Mouse (Mus musculus) right cerebral cortex, postnatal 10 days (tissue): ENCODE measurements around the gene Prkar1a.
A peak's percentile ranks its signal among the peaks of the same experiment; 100 is the strongest.
"Not testable (repeated sequence)": the region's sequence is repeated elsewhere in the genome, so short reads cannot be mapped to it uniquely, and the experiment has no call there.

Experiments used
- DNase-seq, 2 experiments: peaks; one replicate each; pipeline ENCODE4 v3.0.0; 2021; ENCODE audit warnings: low spot score in 2 of 2

The Prkar1a gene

DNA sequence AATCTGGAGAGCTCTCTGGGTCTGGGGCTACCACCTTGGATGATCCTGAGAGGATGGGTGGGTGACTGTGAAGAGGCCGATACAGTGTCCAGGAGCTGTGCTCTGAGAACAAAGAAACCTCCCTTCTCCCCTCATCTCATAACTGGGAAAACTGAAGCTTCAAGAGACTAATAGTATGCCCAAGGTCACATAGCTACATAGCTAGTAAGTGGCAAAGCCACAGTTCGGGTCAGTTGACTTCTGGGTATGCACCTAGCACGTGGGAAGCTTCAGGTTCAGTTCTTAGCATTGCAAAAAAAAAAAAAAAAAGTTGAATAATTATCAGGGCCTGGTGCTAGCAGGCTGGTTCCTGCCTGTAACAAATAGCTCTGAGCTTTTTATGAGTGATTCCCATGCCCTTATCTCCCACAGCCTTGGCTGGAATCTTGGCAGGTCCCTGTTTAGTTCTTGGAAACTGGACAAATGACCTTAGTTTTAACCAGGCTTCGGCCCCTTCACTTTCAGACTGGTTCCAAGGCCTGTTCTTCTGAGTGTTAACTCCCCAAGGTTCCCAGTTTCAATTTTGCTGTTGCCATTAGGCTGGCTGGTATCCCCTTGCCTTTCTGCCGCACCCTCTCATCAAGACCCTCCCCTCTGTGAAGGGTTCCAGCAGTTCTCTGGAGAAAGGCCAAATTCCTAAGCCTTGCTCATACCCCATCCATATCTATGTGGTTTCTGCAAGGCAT, 7.5 kb upstream of the Prkar1a start:
- no peak for DNase-seq

- peak; percentile 69 to 76 for DNase-seq
Observed at GRCm38 (mm10) chr11:109648510-109648909, 695 bp upstream of the Prkar1a start.

DNA sequence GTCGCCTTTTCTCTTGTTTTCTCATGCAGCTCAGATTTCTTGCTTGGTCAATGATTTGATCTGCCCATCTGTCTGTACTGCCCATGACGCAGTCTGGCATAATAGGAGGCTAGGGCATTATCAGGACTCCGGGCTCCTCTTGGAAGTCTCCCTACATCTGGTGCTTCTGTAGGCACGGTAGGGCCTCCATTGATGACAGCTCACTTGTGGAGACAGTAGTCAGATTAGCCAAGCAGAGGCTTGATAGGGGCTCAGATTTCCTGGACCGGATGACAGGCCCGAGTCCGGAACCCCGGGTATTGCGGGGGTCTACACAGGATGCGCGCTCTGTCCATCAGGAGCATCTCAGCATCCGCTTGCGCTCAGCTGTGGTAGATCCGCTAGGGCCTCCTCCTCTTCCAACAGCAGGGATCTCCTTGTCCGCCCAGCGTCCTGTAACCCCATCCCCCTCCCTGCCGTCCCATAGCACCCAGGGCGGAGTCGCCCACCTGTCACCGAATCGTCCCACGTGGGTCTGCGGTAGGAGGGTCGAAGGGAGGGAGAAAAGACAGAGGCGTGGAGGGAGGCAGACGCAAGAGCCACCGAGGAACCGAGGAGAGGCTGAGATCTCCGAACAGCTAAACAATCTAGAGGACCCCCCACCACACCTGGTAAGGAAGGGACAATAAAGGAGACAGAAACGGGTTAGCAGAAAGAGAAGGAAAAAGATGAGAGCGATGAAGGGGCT, 933 bp downstream of the Prkar1a start:
- peak; percentile 91 to 93 for DNase-seq

GRCm38 (mm10) chr11:109650788-109651565, 1.8 kb downstream of the Prkar1a start:
- DNase-seq = peak; percentile 97

GRCm38 (mm10) chr11:109651566-109652024, 2.4 kb downstream of the Prkar1a start:
- DNase-seq = peak; percentile 39 to 48

DNA sequence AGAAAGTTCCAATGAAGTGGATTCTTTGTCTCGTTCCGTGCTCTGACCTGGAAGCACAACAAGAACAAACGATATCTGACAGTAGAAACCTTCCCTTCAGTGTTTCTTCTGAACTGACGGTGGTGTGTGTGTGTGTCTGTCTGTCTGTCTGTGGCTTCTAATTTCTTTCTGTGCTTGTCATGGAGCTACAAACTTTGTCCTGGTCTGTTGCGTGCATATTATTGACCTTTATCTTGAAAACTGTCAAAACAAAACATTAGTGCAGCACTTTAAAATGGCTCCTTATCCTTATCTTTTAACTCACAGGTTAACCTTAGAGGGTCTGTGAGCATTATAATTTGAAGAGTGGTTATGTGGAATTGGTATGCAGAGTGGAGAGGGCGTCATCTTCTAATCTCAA, 3.3 kb downstream of the Prkar1a start:
- no peak for DNase-seq

DNA sequence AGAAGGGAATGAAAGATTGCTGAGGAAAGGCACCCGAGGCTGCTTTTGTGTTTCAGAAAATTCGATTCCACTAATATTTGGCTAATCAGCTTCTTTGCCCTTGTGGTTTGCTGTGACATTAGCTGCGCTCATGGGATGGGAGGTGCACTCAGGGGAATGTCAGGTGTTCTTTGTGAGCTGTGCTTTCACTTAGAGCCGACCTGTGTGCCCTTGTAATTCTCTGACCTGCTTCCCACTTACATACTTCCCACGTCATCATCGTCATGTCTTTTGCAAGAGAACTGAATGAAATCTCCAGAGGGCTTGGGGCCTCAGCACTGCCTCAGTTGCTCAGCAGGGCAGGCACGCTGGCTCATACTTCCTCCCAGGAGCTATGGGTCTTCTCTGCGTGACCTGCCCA, 4.0 kb downstream of the Prkar1a start:
- DNase-seq = no peak

GRCm38 (mm10) chr11:109654581-109654980, 5.4 kb downstream of the Prkar1a start:
- DNase-seq = no peak

GRCm38 (mm10) chr11:109656232-109656631, 7.0 kb downstream of the Prkar1a start:
- no peak for DNase-seq

- DNase-seq = not testable (repeated sequence)
Observed at GRCm38 (mm10) chr11:109660526-109660925, 11.3 kb downstream of the Prkar1a start.

DNA sequence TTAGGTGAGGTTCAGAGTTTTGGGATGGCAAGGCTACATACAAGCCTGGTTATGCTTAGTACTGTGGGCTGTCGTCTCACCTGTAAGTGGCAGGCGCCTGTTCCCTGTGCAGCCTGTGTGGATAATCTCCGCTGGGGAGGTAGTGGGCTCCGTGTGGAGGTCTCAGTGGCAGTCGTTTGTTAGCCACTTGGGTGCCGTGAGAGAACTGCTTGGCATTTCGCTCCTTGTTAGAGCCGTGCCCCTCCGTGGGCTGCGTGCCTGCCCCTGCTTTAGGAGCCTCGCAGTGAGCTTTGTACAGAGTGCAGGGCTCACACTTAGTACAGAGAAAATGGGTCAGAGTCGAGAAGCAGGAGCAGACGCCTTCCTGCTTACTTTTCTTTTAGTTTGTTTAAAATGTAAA, 15.1 kb downstream of the Prkar1a start:
- DNase-seq = no peak

DNA sequence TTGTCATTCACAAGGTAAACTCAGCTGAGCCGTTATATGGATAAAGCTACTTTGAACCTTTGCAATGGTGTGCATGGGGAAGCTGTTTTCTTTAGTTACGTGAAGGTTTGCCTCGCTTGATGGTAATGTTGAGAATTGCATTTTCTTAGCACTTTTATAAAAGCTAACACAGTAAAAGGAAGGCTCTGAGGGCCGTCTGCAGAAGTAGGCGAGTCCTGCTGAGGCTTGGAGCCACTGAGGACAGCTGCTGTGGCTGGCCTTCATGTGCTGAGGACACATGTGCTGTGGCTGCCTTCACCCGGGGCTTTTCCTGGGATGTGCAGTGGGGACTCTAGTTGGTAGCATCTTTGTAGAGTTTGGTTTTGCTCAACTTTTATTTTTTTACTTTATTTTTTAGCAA, 16.2 kb downstream of the Prkar1a start:
- DNase-seq = no peak

- DNase-seq = no peak
Observed at GRCm38 (mm10) chr11:109666411-109666810, 17.2 kb downstream of the Prkar1a start.

DNA sequence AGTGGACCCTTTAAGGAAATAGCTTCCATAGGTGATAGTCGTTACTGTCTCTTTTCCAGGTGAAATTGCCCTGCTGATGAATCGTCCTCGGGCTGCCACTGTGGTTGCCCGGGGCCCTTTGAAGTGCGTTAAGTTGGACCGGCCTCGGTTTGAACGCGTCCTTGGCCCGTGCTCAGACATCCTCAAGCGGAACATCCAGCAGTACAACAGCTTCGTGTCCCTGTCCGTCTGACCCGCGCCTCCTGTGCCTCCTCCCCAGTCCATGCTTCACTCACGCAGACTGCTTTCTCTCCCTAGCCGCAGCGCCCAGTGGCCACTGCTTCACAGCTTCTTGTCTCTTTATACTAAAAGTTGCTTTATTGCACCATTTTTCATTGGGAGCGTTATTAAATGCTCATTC, 18.2 kb downstream of the Prkar1a start:
- no peak for DNase-seq

DNA sequence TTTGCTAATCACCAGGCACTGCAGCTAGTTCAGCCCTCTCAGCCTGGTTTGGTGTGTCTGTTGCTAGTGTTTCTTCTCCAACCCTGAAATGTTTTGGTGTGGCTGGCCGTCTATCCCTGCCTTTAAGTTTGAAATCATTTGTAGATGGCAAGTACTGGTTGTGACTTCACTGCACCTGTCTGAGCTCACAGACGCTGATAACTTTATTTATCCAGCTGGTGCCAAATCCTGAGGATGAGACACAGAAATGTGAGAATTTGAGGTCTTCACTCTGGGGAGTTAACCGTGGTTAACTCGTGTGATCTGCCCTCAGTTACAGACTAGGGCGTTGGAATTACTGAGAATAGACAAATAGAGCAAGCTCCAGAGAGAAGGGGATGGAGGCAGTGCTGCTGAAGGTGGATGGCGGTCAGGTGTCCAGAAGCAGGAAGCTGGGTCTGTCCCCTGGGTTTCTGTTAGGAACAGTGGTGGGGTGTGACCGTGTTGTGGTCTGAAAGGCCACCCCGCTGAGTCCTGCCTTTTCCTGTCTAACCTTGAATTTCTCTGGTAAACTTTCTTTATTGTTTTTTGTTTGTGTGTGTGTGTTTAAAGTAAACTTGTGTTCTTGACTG, 19.0 kb downstream of the Prkar1a start:
- no peak for DNase-seq

GRCm38 (mm10) chr11:109669149-109669708, 20.0 kb downstream of the Prkar1a start:
- no peak for DNase-seq

DNA sequence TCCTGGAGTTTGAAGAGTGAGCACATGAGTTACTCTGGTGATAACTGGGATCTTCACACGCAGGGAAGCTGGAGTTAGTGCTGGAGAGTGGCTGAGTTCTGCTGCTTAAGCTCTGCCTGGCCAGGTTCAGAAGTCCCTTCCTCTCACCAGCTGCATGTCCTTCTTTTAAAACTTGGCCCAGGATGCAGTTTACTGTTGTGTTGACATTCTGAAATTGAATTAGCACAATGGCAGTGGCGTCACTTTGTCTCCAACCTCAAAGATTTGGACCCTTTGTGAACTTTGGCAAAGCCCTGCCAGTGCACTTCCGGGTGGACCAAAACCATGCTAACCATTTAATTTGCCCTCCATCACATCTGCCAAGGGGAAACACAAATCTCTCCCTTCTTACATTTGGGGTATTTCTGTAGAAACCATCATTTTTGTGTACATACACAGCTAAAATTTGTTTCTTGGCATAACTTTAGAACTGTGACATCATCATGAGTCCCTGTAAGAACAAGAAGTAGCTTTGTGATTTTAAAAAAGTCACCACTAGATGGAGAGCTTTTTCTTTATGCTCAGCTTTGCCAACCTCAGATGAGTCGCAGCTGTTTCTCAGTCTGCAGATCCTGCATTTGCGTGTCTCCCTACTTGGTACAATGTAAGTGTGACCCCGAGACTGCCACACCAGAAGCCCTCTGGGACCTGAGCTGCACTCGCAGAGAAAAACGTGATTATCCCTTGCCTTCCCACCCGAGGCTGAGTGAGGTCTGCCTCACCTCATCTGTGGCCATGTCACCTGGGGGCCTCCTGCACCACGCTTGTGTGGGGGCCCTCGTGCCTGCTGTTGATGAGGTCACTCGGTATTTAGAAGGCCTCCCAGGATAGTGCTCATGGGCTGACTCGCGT, 21.1 kb downstream of the Prkar1a start:
- peak in 1 of 2 experiments; percentile 54 for DNase-seq

- no peak for DNase-seq
Observed at GRCm38 (mm10) chr11:109671136-109672020, 22.2 kb downstream of the Prkar1a start.

GRCm38 (mm10) chr11:109672021-109672324, 22.8 kb downstream of the Prkar1a start:
- DNase-seq = no peak

GRCm38 (mm10) chr11:109672396-109672795, 23.2 kb downstream of the Prkar1a start:
- no peak for DNase-seq
